Mouse (Mus musculus): ENCODE measurements around the gene Lpin1.

Gene Lpin1

DNA sequence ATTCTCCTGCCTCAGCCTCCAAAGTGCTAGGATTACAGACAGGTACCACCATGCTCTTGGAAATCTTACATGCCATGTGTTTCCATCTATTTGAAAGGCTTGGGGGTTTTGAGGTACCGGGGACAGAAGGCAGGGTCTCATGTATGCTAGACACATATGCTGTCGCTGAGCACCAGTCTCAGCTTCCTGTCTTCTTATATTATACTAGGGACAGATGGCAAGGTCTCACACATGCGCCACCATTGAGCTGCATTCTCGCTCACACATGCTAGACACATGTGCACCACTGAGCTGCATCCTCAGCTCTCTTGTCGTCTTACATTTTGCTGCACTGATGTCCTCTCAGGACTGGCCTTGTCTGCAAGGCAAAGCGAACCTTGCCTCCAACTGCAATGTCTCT, 8.7 kb upstream of the Lpin1 start:
- no peak for DNase-seq (ENCODE audit: low read depth in 2 of 2, low spot score in 2 of 2)

DNA sequence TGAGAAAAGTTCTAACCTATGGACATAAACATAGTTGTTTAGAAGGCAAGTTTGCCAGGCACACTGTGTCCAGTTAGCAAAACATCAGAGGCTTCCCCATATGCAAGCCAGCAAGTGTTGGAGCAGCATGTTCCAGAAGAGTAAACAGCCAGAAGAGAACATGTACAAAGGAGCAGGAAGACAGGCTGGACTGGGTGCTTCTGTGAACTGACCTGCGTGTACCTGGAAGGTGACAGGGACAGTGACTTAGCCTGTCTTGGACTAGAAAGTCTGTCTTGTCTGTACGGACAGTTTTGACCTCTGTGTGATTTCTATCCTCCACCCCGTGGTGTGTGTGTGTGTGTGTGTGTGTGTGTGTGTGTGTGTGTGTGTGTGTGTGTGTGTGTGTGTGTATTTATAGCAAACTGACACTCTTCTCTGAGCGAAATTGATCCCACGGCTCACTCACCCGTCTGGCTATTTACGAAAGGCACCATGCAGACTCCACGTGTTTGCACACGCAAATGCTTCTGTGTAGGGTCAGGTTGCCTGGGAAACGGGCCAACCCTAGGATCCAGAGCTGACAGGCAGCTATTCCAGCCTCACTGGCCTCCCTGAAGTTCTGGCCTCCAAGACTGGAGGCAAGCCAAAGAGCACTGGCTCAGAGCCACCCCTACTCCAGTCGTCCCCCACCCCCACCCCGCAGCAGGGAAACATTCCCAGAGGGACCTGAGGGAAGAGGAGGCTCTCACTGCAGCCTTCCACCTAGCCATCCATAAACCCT, 7.9 kb upstream of the Lpin1 start:
- no peak for DNase-seq (ENCODE audit: low read depth in 2 of 2, low spot score in 2 of 2)

DNA sequence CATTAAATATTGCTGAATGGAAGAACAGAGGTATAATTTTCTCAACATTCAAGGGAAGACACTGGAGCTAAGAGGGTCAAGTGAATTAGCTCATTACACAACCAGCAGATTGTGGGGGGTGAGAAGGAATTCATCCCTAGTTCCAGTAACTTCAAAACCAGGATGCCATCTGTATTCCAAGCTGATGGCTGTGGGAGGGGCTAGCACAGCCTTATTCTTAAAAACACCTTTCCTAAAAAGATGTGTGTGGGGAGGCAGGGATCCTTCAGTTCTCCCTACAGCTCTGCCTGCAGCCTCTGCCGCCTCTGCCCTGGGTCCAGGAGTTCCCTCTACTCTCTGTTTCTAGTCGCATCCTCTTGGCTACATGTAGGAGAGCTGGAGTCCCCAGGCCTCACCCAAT, 5.0 kb upstream of the Lpin1 start:
- no peak for DNase-seq (ENCODE audit: low read depth in 2 of 2, low spot score in 2 of 2)

DNA sequence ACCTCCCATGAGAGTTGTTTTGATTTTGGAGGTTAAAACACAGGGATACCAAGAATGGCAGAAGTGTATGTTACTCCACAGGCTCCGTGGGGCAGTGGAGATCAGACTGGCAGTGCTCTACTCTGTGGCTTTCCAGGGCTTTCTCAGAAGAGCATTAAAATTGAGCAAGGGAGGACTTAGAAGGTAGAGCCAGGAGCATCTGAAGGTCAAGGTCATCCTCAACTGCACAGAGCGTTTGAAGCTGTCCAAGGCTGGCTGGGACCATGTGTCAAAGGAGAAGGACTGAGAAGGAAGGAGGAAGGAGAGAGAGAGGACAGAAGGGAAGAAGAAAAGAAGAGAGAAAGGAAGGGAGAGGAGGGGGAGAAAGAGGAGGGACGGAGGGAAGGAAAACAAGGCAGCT, 3.8 kb upstream of the Lpin1 start:
- no peak for DNase-seq (ENCODE audit: low read depth in 2 of 2, low spot score in 2 of 2)

DNA sequence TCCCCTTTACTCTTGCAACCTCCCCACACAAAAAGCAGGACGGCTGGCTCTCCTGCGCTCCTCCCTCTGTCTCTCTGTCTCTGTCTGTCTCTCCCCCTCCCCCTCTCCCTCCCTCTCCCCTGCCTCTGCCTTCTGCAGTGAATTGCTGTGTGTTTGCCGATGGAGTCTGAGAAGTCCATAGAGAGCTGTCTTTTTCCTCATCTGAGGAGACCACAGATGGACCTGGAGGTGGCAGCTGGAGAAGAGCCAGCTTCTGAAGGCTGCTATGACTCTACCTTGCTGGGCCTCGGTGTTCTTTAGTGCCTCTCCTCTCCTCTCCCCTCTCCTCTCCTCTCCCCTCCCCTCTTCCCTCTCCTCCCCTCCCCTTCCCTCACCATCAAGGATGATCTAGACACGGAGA, 5.1 kb downstream of the Lpin1 start:
- DNase-seq (ENCODE audit: low read depth in 2 of 2, low spot score in 2 of 2) = no peak

DNA sequence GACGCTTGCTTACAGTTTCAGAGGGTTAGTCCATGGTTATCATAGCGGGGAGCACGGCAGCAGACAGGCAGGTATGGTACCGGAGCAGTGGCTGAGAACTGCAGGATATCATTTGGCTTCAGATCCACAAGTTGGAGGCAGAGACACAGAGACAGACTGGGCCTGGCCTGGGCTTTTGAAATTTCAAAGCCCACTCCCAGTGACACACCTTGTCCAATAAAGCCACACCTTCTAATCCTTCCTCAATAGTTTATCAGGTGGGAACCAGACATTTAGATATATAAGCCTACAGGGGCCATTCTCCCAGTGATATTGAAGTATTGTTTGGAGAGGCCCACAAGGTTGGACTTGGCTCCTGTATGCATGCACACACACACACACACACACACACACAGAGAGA, 8.5 kb downstream of the Lpin1 start:
- no peak for DNase-seq (ENCODE audit: low read depth in 2 of 2, low spot score in 2 of 2)

DNA sequence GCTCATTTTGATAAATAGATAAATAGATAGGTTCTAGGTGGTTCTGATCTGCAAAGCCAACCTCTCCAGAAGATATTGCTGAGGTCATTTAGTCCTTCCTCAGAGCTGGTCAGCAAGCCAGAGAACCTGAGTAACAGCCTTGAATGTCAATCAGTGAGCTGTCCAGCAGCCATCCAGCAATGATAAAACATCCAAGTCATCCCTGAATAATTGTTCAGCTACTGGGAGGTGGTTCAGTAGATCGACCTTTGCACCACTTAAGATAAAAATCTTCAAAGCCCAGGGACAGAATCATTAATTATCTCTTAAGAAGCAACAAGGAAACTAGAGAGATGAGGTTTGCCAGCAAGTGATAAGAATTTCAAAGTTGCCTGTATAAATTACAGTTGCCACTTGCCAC, 10.4 kb downstream of the Lpin1 start:
- no peak for DNase-seq (ENCODE audit: low read depth in 2 of 2, low spot score in 2 of 2)

DNA sequence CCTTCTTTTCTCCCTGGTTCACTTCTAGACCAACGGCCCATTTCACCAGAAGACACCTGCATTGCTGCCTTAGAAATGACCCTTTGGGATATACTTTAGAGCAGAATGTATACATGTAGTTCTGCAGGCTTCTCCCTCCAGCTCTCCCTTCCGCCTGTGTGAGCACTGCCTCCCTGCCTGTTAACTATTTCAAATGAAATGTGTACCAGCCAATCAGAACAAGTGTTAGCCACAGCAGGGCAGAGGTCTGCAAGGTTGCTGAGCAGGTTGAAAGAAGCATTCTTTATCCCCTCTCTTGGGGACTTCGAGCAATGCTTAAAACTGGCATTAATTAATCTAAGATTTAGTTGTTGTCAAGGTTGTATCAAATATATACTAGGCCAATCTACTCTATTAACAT, 11.4 kb downstream of the Lpin1 start:
- DNase-seq (ENCODE audit: low read depth in 2 of 2, low spot score in 2 of 2) = no peak

DNA sequence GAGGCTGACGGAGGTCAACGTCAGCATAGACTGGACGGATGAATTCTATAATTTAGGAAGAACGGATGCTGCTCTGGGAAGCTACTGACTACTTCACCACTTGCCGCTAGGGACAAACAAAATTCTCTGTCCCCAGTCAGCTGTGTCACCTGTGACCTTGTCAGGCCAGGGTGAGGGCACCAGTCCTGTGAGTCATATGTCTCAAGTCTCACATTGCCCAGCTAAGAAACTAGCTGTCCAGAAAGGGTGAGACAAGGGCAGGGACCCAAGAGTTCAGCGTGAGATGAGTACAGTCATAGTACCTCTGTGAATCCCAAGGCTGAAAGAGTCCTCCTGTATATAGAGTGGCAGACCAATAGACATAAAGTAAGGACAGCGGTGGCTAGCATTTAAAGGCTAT, 17.0 kb downstream of the Lpin1 start:
- DNase-seq (ENCODE audit: low read depth in 2 of 2, low spot score in 2 of 2) = no peak

DNA sequence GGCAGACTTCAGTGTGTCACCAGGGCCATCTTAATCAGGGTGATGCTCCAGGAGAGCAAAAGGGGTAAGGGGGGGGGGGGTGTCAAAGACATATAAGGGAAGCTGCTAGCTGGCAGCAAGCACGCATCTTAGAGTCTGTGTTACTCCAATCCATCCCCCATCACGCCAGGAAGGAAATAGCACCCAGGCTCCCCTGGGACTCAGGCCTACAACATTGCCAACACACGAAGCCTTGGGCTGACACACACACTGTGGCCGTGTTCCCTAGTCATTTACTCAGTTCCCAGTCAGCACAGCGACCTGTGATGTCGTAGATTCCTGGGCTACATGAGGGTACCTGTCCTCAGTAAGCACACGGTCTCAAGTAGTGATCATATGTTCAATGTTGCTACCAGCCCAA, 17.8 kb downstream of the Lpin1 start:
- no peak for DNase-seq (ENCODE audit: low read depth in 2 of 2, low spot score in 2 of 2)

DNA sequence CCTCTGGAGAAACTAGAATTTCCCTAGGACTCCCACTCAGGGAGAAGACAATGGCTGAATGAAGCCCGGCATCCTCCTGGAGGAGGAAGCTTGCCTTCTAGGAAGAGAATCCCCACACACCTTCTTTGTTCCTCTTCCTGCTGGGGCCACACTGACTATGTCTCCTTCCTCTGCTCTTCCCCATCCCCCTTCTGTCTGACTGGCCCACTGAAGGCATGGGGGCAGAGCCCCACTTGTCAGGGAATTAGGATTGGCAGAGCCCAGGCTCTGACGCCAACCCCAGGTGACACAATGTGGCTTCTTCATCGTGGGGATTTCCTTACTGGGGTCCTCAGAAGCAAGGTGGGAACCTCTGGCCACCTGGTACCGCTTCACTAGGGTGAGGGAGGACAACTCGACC, 18.3 kb downstream of the Lpin1 start:
- DNase-seq (ENCODE audit: low read depth in 2 of 2, low spot score in 2 of 2) = no peak

DNA sequence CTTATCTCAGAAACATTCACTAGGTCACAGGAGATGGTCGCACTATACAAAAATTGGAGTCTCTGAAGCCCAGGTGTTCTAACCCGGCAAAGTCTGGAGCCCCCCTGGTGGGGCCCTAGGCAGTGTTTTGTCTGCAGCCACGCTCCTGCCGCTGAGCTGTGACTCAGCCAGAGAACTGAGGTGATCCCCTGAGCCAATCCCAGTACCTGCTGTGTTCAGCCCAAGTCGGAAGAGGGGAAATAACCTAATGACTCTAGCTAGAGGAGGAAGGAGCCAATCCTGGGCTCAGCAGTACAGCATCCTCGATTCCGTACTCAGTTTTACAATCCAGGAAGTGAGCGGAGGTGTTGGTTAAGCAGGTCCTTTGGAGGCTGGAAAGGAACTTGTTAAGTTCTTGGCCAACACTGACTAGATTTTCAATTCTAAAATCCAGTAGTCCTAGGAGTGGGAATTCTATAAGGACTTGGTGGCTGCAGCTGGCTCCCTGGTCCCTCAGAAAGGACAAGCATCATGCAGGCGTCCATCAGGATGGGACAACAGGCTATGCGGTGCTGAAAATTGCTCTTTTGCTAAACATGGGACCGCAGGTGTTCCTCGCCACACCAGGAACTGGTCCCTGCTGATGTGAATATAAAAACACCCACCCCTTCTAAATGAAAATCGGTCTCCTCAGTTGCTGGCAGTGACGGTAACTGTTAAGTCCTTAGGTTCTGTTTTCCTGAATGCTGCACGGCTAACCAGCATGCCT, 19.1 kb downstream of the Lpin1 start:
- peak; percentile 86 to 88 for DNase-seq (ENCODE audit: low read depth in 2 of 2, low spot score in 2 of 2)

DNA sequence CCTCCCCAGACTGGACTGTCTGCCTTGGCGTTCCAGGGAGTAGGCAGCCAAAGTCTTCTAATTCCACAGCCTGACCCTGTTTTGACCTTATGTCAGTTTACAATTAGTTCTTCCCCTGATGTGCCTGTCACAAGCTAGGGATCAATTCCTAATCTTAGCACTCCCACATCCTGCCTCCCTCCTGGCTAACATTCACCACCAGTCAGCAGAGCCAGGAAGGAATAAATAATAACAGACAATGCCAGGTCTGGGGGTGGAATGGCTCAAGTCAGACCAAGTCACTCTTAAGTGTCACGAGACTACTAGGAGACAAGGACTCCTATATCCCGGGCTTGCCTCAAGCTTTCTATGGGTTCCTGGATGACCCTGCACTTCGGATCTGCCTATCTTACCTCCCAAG, 20.8 kb downstream of the Lpin1 start:
- DNase-seq (ENCODE audit: low read depth in 2 of 2, low spot score in 2 of 2) = no peak

DNA sequence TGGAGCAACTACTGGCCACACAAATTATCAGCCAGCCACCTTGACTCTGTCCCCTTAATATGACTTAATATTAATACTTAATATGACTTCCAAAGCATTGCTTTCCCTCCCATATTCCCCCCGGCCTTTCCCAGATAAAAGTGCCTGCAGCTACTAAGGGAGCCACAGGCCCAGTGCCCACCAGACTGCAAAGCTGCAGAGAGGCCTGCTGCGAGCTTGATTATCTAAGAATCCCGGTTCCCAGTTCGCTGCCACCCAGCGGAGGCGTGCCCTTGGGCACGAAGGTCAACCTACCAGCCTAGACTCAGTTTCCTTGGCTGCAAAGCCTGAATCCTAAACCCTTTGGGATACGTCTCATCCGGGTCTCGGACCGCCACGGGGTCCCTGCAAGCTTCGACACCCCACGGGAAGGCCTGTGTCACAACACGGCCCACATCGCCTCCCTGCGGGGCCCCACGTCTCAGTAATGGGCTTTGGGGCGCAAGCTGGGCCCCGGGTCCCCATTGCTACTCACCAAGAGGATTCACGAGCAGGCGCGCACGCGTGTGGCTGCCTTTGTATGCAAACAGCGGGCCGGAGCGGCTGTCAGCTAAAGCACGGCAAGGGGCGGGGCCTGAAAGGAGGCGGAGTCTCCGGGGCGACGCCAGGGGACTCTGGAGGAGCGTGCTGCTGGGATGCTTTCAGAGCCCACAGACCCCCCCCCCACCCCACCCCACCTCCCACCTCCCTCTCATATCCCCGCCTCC, 21.4 kb downstream of the Lpin1 start:
- DNase-seq (ENCODE audit: low read depth in 2 of 2, low spot score in 2 of 2) = peak; percentile 81 to 90

DNA sequence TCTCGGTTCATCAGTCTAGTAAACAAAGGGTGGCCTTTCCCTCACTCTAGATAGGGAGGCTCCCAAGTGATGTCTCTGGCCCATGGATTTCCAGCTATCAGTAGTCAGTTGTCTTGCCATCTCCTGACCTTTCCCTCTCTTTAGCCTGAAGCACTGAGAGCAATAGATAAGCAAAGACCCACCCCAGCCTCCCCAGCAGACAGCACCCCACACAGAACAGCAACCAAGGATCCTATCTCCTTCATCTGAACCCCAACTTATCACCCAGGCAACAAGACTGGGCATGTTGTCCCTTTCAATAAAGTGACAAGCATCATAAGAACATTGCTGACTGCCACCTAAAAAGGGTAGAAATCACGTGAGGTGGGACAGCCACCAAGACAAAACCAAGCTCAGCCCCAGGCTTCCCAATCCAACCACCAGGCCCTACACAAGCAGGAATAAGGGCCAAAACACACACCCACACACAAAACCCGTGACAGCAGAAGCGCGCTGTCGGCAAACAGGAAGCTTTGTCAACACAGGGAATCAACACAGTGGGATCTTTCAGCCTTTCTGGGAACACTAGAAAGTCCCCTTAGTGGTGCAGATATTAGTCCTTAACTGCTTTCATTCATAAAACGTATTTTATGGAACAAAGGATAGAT, 22.2 kb downstream of the Lpin1 start:
- peak in 1 of 2 experiments; percentile 11 for DNase-seq (ENCODE audit: low read depth in 2 of 2, low spot score in 2 of 2)

DNA sequence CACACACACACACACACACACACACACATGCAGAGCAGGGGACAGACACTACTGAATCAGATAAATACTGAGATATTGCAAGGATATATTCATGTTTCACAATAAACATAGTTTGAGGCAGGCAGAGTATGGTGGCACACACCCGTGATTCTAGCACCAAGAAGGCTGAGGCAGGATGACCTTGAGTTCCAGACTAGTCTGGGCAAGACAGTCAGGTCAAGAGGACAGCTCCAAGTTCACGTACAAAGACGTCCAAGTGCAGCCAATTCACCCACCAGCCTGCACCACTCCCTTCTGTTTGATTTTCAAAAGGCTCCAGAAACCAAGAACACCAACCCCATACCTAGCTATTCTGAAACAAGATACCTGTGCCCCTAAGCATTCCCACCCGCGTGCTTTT, 23.0 kb downstream of the Lpin1 start:
- DNase-seq (ENCODE audit: low read depth in 2 of 2, low spot score in 2 of 2) = no peak

DNA sequence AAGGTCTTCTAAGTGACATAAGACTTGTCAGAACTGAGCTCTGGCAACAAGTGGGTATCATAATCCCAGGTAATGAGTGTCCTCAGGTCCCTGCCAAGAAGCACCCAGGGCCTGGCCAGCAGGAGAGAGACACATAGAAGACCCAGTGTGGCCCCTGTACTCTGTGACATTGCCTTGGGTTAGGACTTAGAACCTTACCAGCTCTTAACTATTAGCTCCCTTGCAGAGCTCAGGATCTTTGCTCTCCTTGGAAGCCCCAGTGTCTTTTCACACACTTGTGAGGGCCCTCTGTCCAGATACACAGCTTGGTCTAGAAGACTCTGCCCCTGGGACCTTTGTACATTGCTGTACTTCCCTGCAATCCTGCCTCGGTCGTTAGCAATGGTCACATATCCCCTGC, 23.7 kb downstream of the Lpin1 start:
- DNase-seq (ENCODE audit: low read depth in 2 of 2, low spot score in 2 of 2) = no peak

DNA sequence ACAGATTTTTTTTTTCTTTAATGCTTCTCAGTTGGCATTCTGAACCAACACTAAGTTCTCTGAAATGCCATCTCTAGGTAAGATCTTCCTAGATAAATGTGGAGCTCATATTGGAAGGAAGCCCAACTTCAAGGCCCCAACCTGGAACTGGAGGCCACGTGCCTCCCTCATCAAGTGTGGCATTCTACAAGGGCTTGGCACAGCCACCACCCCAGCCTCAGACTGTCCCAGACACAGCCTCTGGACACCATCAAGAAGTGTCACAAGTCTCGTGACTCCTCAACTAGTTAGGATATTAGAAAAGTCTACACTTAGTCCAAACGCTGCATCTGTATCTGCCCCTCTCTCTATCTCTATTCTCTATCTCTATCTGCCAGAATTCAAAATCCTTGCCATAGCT, 25.8 kb downstream of the Lpin1 start:
- DNase-seq (ENCODE audit: low read depth in 2 of 2, low spot score in 2 of 2) = no peak

DNA sequence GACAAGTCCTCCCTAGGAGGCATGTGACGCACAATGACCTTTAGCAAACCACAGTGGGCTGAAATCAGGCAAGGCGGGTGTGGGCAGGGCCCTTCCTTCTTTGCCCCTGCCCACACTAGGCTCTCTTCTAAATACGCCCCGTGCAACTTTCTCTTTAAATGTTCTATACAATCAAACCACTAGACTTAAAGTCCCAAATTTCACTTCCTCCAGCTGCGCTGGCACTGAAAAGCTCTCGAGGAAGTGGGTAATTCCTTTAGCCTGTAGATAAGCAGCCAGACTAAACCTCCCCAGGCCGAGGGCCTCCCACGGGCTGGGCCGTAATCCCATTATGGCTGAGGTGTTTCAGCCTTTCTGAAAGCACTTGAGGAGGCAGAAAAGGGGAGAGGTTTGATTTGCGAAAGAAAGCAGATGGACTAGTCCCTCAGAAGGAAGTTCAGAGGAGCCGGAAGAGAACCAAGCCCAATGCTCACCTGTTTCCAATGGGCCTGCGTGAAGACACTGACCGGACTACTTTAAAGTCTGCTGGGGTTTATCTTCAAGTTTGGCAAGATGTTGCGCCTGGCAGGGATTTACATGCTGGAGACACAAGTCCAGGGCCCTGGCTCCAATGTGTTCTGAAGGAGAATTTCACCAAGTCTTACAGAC, 26.6 kb downstream of the Lpin1 start:
- DNase-seq (ENCODE audit: low read depth in 2 of 2, low spot score in 2 of 2) = no peak

DNA sequence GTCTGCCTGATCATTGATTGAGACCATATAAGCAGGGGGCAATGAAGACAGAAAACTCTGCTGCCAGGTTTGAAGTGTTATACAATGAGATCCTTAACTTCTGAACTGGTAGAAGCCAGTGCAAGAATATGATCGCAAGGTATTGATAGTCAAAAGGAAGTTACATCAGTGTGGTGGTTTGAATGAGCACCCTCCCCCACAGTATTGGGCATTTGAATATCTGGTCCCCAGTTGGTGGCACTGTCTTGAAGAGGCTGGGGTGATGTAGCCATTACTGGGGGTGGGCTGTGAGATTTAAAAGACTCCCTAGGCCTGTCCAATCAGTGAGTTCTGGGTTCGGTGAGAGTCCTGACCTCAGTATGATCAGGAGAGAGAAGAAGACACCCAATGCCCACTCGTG, 27.5 kb downstream of the Lpin1 start:
- DNase-seq (ENCODE audit: low read depth in 2 of 2, low spot score in 2 of 2) = no peak

DNA sequence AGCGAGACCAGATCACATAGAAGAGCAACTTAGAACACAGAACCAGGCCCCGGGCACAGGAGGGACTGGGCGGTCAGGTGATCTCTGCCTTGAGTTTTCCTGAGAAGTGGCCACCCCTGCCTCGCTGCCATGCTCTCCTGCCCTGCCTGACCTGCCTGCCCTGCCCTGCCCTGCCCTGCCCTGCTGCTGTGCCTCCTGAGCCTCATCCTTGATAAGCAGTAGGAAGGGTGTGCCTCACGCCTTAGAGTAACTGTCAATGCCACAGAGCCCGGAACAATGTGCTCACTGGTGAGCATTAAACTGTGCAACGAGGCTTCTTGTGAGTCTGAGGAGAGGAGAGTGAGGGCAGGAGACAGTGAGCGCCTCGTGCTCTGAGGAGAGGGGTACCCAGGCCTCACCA, 30.5 kb downstream of the Lpin1 start:
- DNase-seq (ENCODE audit: low read depth in 2 of 2, low spot score in 2 of 2) = no peak
